Mouse (Mus musculus) cerebellum, postnatal 36 days (tissue): Measurements from ENCODE around the gene Fam53a.

ENCODE experiments used
- DNase-seq, 2 experiments: peaks; one replicate each; pipeline ENCODE4 v3.0.0; 2021 to 2022; ENCODE audit warnings: mixed read lengths in 2 of 2

The Fam53a gene

GRCm38 (mm10) chr5:33629301-33629987, at the start of gene Fam53a, which contains the start of gene Gm9903:
Gene Fam53a (minus strand): TSS chr5:33629635.
Gene Gm9903 (plus strand): TSS chr5:33629925.
- peak; percentile 100 for DNase-seq

GRCm38 (mm10) chr5:33678244-33678643, 48.8 kb upstream of the Fam53a start:
- DNase-seq = no peak

- DNase-seq = peak; percentile 48 to 51
Observed at GRCm38 (mm10) chr5:33675964-33676363, 46.5 kb upstream of the Fam53a start.

GRCm38 (mm10) chr5:33674439-33674838, 45.0 kb upstream of the Fam53a start:
- peak in 1 of 2 experiments; percentile 25 for DNase-seq

GRCm38 (mm10) chr5:33671659-33672058, 42.2 kb upstream of the Fam53a start:
- DNase-seq = no peak

- no peak for DNase-seq
Observed at GRCm38 (mm10) chr5:33668223-33668622, 38.8 kb upstream of the Fam53a start.

- DNase-seq = no peak
Observed at GRCm38 (mm10) chr5:33658664-33659050, 29.2 kb upstream of the Fam53a start.

GRCm38 (mm10) chr5:33657787-33658663, 28.6 kb upstream of the Fam53a start, which contains the start of the genes Tacc3 and Tmem129:
Gene Tacc3 (plus strand): TSS chr5:33658128.
Gene Tmem129 (minus strand): TSS chr5:33658416.
- peak; percentile 97 to 99 for DNase-seq

GRCm38 (mm10) chr5:33657251-33657786, 27.9 kb upstream of the Fam53a start:
- DNase-seq = no peak

GRCm38 (mm10) chr5:33656739-33657138, 27.3 kb upstream of the Fam53a start:
- no peak for DNase-seq

GRCm38 (mm10) chr5:33655251-33655840, 25.9 kb upstream of the Fam53a start:
- no peak for DNase-seq

- DNase-seq = no peak
Observed at GRCm38 (mm10) chr5:33654424-33654823, 25.0 kb upstream of the Fam53a start.

- no peak for DNase-seq
Observed at GRCm38 (mm10) chr5:33652783-33653173, 23.3 kb upstream of the Fam53a start.

GRCm38 (mm10) chr5:33651921-33652782, 22.7 kb upstream of the Fam53a start, which contains the start of gene Slbp:
Gene Slbp (minus strand): TSS chr5:33652574.
- peak; percentile 92 to 94 for DNase-seq

- no peak for DNase-seq
Observed at GRCm38 (mm10) chr5:33651541-33651920, 22.1 kb upstream of the Fam53a start.

- DNase-seq = no peak
Observed at GRCm38 (mm10) chr5:33651017-33651416, 21.6 kb upstream of the Fam53a start.

GRCm38 (mm10) chr5:33640652-33641051, 11.2 kb upstream of the Fam53a start:
- DNase-seq = peak; percentile 40 to 47

- DNase-seq = no peak
Observed at GRCm38 (mm10) chr5:33638826-33639225, 9.4 kb upstream of the Fam53a start.

- DNase-seq = no peak
Observed at GRCm38 (mm10) chr5:33637606-33638350, 8.3 kb upstream of the Fam53a start.

GRCm38 (mm10) chr5:33635361-33635760, 5.9 kb upstream of the Fam53a start:
- DNase-seq = no peak

GRCm38 (mm10) chr5:33632526-33632925, 3.1 kb upstream of the Fam53a start:
- DNase-seq = no peak
